Comparison of ENCODE assay signal across 14 mouse cellular contexts in the genomic region with DNA sequence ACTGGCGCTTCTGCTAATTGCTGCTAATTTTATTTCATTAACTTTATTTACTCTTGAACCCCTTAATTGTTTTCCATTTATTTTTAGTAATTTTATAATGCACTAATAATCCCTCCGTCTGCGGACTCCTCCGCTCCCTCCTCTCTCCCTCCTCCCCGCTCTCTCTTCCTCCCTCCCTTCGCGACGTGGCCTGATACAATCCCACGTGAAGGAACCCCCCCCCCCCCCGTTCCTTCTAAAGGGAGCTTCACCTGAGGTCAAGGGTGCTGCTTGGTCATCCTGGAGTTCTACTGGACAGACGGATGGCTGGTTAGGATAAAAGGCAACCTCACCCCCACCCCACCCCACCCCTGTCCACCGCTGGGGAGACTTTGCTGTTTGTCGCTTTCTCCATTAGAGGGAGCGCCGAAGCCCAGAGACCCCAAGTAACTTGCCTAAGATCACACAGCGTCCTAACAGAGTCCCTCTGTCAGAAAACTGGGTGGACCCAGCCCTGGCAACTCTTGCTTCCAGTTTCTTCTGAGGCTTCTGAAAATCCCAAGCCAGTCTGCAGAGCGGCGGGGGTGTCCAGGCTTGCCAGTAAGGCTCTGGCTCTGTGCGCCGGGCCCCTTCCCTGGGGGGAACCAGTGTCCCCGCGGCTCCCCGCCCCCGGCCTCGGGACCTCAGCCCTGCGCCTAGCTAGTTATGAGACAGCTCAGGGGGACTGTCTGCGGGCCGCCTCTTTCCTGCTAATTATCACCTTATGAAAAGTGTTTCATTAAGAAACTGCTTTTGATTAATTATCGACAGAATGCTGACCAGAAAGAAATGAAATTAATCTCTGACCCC. TPM values are rescaled to one million over a fixed set of nuclear protein-coding genes. Genes with fewer than 3 reads are reported as not detected.
A peak's percentile ranks its signal among the peaks of the same experiment; 100 is the strongest.
DNase-seq lines count a peak whose midpoint lies in the region; ATAC-seq and TF ChIP-seq lines count a peak whose summit lies in the region.
"Had no signal": no experiment of that assay in that cellular context is flagged by ENCODE, and none has a peak within 500 bp of the region (broad histone marks: within the 10 kb centered on the region; RNA-seq: fewer than 3 reads in every experiment).

No protein-coding gene starts in this region.

- peaks cover 64% of the 10 kb centered on the region for H3K4me1 ChIP-seq in E14TG2a.4 (replicated peaks; ENCODE audit: low read depth, low read length)
- H3K4me1 ChIP-seq in midbrain, embryonic 12.5 days = peaks cover 61% of the 10 kb centered on the region

- ATAC-seq in midbrain, embryonic 12.5 days (ENCODE audit: low FRiP score, low read depth) = no peak
- ATAC-seq: Patski had no signal

- 3% methylated on average over 28 of the region's 29 CpGs for WGBS in midbrain, embryonic 12.5 days

- DNase-seq in embryo, embryonic 10.5 days (ENCODE audit: low spot score) = peak; percentile 50
- no peak for DNase-seq in embryo, embryonic 10 days (ENCODE audit: low spot score)
- peak; percentile 36 for DNase-seq in embryo, embryonic 9.5 days (ENCODE audit: extremely low spot score)
- no peak for DNase-seq in right cerebral cortex, adult 2 months (ENCODE audit: low spot score in 2 of 2)
- no peak for DNase-seq in thymus, postnatal 14 days
- DNase-seq in frontal cortex, postnatal 10 days (ENCODE audit: low spot score in 2 of 2) = no peak
- DNase-seq: adrenal gland, postnatal 36 days had no signal

- peak overlapping the region; percentile 20; the same call in 1 of the 2 replicates for H3K9ac ChIP-seq in midbrain, embryonic 12.5 days (replicated peaks)

- no peak for TF ChIP-seq CTCF in E14TG2a.4 (conservative IDR thresholded peaks at IDR 0.05; ENCODE audit: low read length)

- H3K9me3 ChIP-seq in E14TG2a.4 (ENCODE audit: low read length) = peaks cover 4% of the 10 kb centered on the region; the same call in 1 of the 2 replicates
- H3K9me3 ChIP-seq in midbrain, embryonic 12.5 days = no peaks in the 10 kb centered on the region
- H3K9me3 ChIP-seq: megakaryocyte, embryonic 14.5 days had no signal

- H3K4me3 ChIP-seq in E14TG2a.4 (replicated peaks; ENCODE audit: low read length) = peak overlapping the region; percentile 32; the same call in 1 of the 2 replicates
- no peak overlapping the region for H3K4me3 ChIP-seq in midbrain, embryonic 12.5 days
- H3K4me3 ChIP-seq: megakaryocyte, embryonic 14.5 days had no signal

- peak overlapping the region; percentile 27 for H3K4me2 ChIP-seq in midbrain, embryonic 12.5 days (replicated peaks)

- peak overlapping the region; percentile 90 for H3K27ac ChIP-seq in midbrain, embryonic 12.5 days (replicated peaks)

- peaks cover 97% of the 10 kb centered on the region for H3K27me3 ChIP-seq in E14TG2a.4 (ENCODE audit: insufficient read depth, low read length)
- peaks cover 92% of the 10 kb centered on the region for H3K27me3 ChIP-seq in midbrain, embryonic 12.5 days

- no peaks in the 10 kb centered on the region for H3K36me3 ChIP-seq in E14TG2a.4 (ENCODE audit: insufficient read depth, low read length)
- H3K36me3 ChIP-seq in midbrain, embryonic 12.5 days = no peaks in the 10 kb centered on the region

RNA-seq across cellular contexts. Expression of gene Uncx, which starts 10.4 kb away (rescaled TPM):
- polyA plus RNA-seq in midbrain, embryonic 12.5 days (2016; fragmentation: Nextera tagmentation; extraction: Ambion mirVana) = 84.9 and 90.8 TPM in 2 replicates
- polyA plus RNA-seq: C2C12; large intestine, adult 2 months; liver, embryonic 16.5 days; Patski had no signal

Comparison
In these comparisons a context has a peak if more than half of its experiments do, and no peak if none do; other contexts are left out.
1. DNase-seq: peak in embryo, embryonic 10.5 days (single experiment) and embryo, embryonic 9.5 days (single experiment); none in embryo, embryonic 10 days (single experiment), right cerebral cortex, adult 2 months (0 of 2), thymus, postnatal 14 days (single experiment) and frontal cortex, postnatal 10 days (0 of 2).